Mouse (Mus musculus) gastrocnemius, adult 8-10 months (tissue): Measurements from ENCODE around the gene Ap1s1. TPM values are rescaled to one million over a fixed set of nuclear protein-coding genes. Genes with fewer than 3 reads are reported as not detected.

Source experiments
- DNase-seq, 2 experiments: peaks; one replicate each; pipeline ENCODE4 v3.0.0; 2022; ENCODE audit warnings: low spot score in 2 of 2
- total RNA-seq, 4 experiments: library from RNA; stranded (reverse); gene quantifications; 2 replicates each; pipeline ENCODE4 v1.2.4; 2022

Ap1s1 gene
- 10 to 100 TPM; 15.4 to 22.0 (median 17.8) TPM for total RNA-seq

- DNase-seq, result peak; percentile 88 to 91
These were observed at the start of gene Ap1s1 for GRCm38 (mm10) chr5:137045402-137046323. Ap1s1 (minus strand) TSS chr5:137046135.

- no peak for DNase-seq
These were observed 49.2 kb upstream of the Ap1s1 start for GRCm38 (mm10) chr5:137095135-137095534.

- no peak for DNase-seq
These were observed 47.8 kb upstream of the Ap1s1 start for GRCm38 (mm10) chr5:137093720-137094119.

GRCm38 (mm10) chr5:137091560-137091959 lies 45.6 kb upstream of the Ap1s1 start:
- no peak for DNase-seq

GRCm38 (mm10) chr5:137090870-137091269 lies 44.9 kb upstream of the Ap1s1 start:
- no peak for DNase-seq

GRCm38 (mm10) chr5:137087410-137087809 lies 41.5 kb upstream of the Ap1s1 start:
- no peak for DNase-seq

- no peak for DNase-seq
These were observed 39.8 kb upstream of the Ap1s1 start for GRCm38 (mm10) chr5:137085731-137086130.

GRCm38 (mm10) chr5:137085021-137085420 lies 39.1 kb upstream of the Ap1s1 start:
- no peak for DNase-seq

- DNase-seq, result no peak
These were observed 37.1 kb upstream of the Ap1s1 start for GRCm38 (mm10) chr5:137083051-137083450.

GRCm38 (mm10) chr5:137079849-137080248 lies 33.9 kb upstream of the Ap1s1 start:
- DNase-seq, result no peak

GRCm38 (mm10) chr5:137078616-137079015 lies 32.7 kb upstream of the Ap1s1 start:
- DNase-seq, result no peak

GRCm38 (mm10) chr5:137078041-137078440 lies 32.1 kb upstream of the Ap1s1 start:
- DNase-seq, result no peak

- no peak for DNase-seq
These were observed 31.3 kb upstream of the Ap1s1 start for GRCm38 (mm10) chr5:137077187-137077586.

GRCm38 (mm10) chr5:137076191-137076930 lies 30.4 kb upstream of the Ap1s1 start:
- peak; percentile 63 to 75 for DNase-seq

- no peak for DNase-seq
These were observed 29.8 kb upstream of the Ap1s1 start for GRCm38 (mm10) chr5:137075726-137076125.

GRCm38 (mm10) chr5:137074191-137074651 lies 28.3 kb upstream of the Ap1s1 start:
- DNase-seq, result peak; percentile 44 to 52

- peak in 1 of 2 experiments; percentile 5 for DNase-seq
These were observed 27.2 kb upstream of the Ap1s1 start for GRCm38 (mm10) chr5:137073141-137073540.

- peak; percentile 78 to 87 for DNase-seq
These were observed 26.4 kb upstream of the Ap1s1 start, which contains the start of gene Serpine1 for GRCm38 (mm10) chr5:137072079-137072960. Serpine1 (minus strand) TSS chr5:137072268.

- no peak for DNase-seq
These were observed 25.1 kb upstream of the Ap1s1 start for GRCm38 (mm10) chr5:137070881-137071605.

- no peak for DNase-seq
These were observed 22.8 kb upstream of the Ap1s1 start for GRCm38 (mm10) chr5:137068711-137069110.
